ENCODE assay signal across 17 mouse cellular contexts in the genomic region with DNA sequence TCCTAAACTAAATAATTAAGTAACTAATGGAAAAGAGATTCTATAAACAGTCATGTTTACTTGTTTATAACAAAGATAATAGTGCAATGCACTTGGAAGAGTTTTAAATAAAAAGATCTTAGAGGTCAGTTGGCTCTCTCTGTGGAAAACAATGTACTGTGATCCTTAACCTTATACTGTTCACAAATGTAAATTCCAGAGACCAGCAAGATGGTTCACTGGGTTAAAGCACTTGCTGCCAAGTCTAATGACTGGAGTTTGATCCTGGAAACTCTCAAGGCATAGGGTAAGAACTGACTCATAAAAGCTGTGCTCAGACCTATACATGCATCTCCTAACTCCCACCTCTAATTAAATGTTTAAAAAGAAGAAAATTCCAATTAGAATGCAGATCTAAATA.
"Had no signal": no experiment of that assay in that cellular context is flagged by ENCODE, and none has a peak within 500 bp of the region (broad histone marks: within the 10 kb centered on the region; RNA-seq: fewer than 3 reads in every experiment).

No protein-coding gene starts in this region.

- H3K27me3 ChIP-seq: hindbrain, embryonic 15.5 days; liver, embryonic 15.5 days; lung, embryonic 15.5 days; megakaryocyte, embryonic 14.5 days; midbrain, embryonic 13.5 days; neural tube, embryonic 13.5 days had no signal

- H3K27ac ChIP-seq: hindbrain, embryonic 15.5 days; kidney, postnatal 0 days; left cerebral cortex, adult 2 months; liver, embryonic 15.5 days; lung, embryonic 15.5 days; midbrain, embryonic 10.5 days; midbrain, embryonic 13.5 days; neural tube, embryonic 13.5 days had no signal

- H3K4me2 ChIP-seq: hindbrain, embryonic 15.5 days; liver, embryonic 11.5 days; liver, embryonic 15.5 days; lung, embryonic 15.5 days; midbrain, embryonic 13.5 days; neural tube, embryonic 13.5 days had no signal

- H3K4me3 ChIP-seq: hindbrain, embryonic 15.5 days; left cerebral cortex, adult 2 months; liver, embryonic 15.5 days; lung, embryonic 15.5 days; megakaryocyte, embryonic 14.5 days; midbrain, embryonic 10.5 days; midbrain, embryonic 13.5 days; myocyte; neural tube, embryonic 13.5 days had no signal

- H3K4me1 ChIP-seq: hindbrain, embryonic 15.5 days; lung, embryonic 15.5 days; neural tube, embryonic 13.5 days had no signal

- H3K9me3 ChIP-seq: hindbrain, embryonic 15.5 days; liver, embryonic 15.5 days; lung, embryonic 15.5 days; megakaryocyte, embryonic 14.5 days; midbrain, embryonic 10.5 days; midbrain, embryonic 13.5 days; neural tube, embryonic 13.5 days had no signal

- ATAC-seq: midbrain, embryonic 13.5 days; midbrain, embryonic 16.5 days had no signal

- H3K36me3 ChIP-seq: lung, embryonic 15.5 days had no signal

- DNase-seq: layer of hippocampus, postnatal 36 days; lung, postnatal 36 days; retina, postnatal 1 day; thymus, adult 18-20 months; thymus, postnatal 36 days had no signal

- H3K9ac ChIP-seq: hindbrain, embryonic 15.5 days; liver, embryonic 15.5 days; lung, embryonic 15.5 days; midbrain, embryonic 13.5 days; neural tube, embryonic 13.5 days had no signal
